Mouse (Mus musculus) heart, embryonic 10.5 days (tissue): Measurements from ENCODE around the gene Nemp1. TPM values are rescaled to one million over a fixed set of nuclear protein-coding genes. Genes with fewer than 3 reads are reported as not detected.
A peak's percentile ranks its signal among the peaks of the same experiment; 100 is the strongest.

Experiments
- DNase-seq: peaks from one replicate; pipeline ENCODE4 v3.0.0-alpha.2; 2017; ENCODE audit warnings: low spot score
- H3K27ac ChIP-seq: fragments of 300-500 bp; sonication (generic); 2 replicates; pipeline ENCODE4 v1.5.1; 2016; ENCODE audit warnings: mild to moderate bottlenecking
- H3K27me3 ChIP-seq: fragments of 300-500 bp; sonication (generic); 2 replicates; pipeline ENCODE4 v1.6.1; 2016; ENCODE audit warnings: mild to moderate bottlenecking; ENCODE audit not compliant: poor library complexity, insufficient read depth, severe bottlenecking
- H3K36me3 ChIP-seq: fragments of 300-500 bp; sonication (generic); 2 replicates; pipeline ENCODE4 v1.6.1; 2016; ENCODE audit warnings: mild to moderate bottlenecking, moderate library complexity
- H3K4me1 ChIP-seq: fragments of 300-500 bp; sonication (generic); 2 replicates; pipeline ENCODE4 v1.6.1; 2016; ENCODE audit warnings: mild to moderate bottlenecking
- H3K4me3 ChIP-seq: fragments of 300-500 bp; sonication (generic); 2 replicates; pipeline ENCODE4 v1.5.1; 2016; ENCODE audit warnings: mild to moderate bottlenecking, moderate library complexity
- H3K9me3 ChIP-seq: fragments of 300-500 bp; sonication (generic); 2 replicates; pipeline ENCODE4 v1.6.1; 2016; ENCODE audit warnings: mild to moderate bottlenecking, moderate library complexity
- WGBS: fragments of 180-500 bp; shearing (Covaris S2); methylation state at CpG from one replicate; pipeline ENCODE4 v1.1.7; 2016; 5-methylcytosine and 5-hydroxymethylcytosine counted together
- polyA plus RNA-seq: library from polyadenylated mRNA; unstranded; fragments of >200 nt; fragmentation: Nextera tagmentation; extraction: Ambion mirVana; gene quantifications from 2 replicates; pipeline ENCODE4 v1.2.1, GENCODE M21; 2016

The Nemp1 gene
- polyA plus RNA-seq, 1 experiment from 2014 or later, result 7.7 TPM

DNA sequence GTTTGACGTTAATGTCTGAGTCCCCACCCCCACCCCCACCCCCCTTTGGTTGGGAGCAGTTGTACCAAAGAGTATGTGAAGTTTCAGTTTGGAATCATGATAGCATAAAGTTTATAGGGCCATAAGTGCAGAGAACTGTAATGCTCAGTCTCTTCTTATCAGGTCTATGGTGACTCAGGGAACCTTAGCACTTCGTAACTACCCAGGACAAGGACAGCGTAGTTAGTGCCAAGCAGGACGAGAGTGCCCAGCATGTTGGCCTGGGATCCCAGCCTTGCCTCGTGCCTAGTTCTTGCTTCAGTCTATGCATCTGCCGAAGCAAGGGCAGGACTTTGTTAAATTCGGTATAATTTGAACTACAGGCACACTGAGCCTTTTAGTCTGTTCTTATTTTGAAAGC is 29.1 kb downstream of the Nemp1 start:
- no peak for DNase-seq
- Histone ChIP-seq H3K36me3 (peaks cover 47% of the 10 kb centered on the region), H3K4me3 (no peak overlapping the region), H3K27ac (no peak overlapping the region), H3K4me1 (no peaks in the 10 kb centered on the region), H3K27me3 (no peaks in the 10 kb centered on the region), H3K9me3 (no peaks in the 10 kb centered on the region)
- WGBS, result 90% methylated on average over 7 of the region's 7 CpGs

DNA sequence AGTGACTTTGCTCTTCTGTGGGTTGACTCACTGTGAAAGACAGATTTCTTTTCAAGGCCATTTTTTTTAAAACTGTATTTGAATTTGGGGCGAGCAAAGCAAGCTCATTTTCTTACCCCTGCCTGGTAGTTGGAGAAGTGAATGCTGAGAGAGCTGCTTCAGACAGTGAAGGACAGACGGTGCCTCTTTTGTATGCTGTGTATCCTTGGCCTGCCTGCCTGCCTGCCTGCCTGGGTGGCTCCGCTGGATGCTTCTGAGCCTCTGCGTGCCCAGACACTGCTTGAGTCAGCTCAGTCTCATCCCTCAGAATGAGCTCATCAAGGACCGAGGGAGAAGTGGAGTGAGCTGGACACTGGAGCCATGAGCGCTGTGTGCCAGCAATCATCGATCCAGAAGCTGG is 32.3 kb downstream of the Nemp1 start:
- H3K27ac ChIP-seq, result no peak overlapping the region
- H3K36me3 ChIP-seq, result peaks cover 31% of the 10 kb centered on the region; the same call in 1 of the 2 replicates
- no peaks in the 10 kb centered on the region for H3K27me3 ChIP-seq
- no peaks in the 10 kb centered on the region for H3K9me3 ChIP-seq
- no peak for DNase-seq
- H3K4me3 ChIP-seq, result no peak overlapping the region
- WGBS, result 89% methylated on average over 7 of the region's 7 CpGs
- no peaks in the 10 kb centered on the region for H3K4me1 ChIP-seq

DNA sequence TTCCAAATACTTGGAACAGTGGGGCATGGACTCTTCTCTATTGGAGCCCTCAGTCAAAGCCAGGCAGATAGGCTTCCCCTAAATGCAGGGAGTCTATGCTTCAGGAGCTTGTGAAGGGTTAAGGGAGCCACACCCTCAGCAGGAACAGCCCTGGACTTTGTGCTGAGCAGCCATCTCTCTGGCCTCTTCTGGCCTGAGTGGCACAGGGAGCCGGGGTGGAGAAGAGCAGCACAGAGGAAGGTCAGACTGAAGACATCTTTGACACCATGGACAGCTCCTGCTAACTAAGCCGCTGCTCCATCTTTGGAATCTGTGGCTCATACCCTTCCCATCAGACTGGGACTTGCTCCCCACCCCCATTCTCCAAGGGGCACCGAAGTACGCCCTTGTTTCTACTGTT is 36.6 kb downstream of the Nemp1 start:
- no peak overlapping the region for H3K27ac ChIP-seq
- no peaks in the 10 kb centered on the region for H3K9me3 ChIP-seq
- H3K36me3 ChIP-seq, result peaks cover 9% of the 10 kb centered on the region; the same call in 1 of the 2 replicates
- H3K4me1 ChIP-seq, result peaks cover 17% of the 10 kb centered on the region; the same call in 1 of the 2 replicates
- H3K27me3 ChIP-seq, result no peaks in the 10 kb centered on the region
- no peak overlapping the region for H3K4me3 ChIP-seq
- WGBS, result 28% methylated on average over 4 of the region's 4 CpGs
- DNase-seq, result no peak

DNA sequence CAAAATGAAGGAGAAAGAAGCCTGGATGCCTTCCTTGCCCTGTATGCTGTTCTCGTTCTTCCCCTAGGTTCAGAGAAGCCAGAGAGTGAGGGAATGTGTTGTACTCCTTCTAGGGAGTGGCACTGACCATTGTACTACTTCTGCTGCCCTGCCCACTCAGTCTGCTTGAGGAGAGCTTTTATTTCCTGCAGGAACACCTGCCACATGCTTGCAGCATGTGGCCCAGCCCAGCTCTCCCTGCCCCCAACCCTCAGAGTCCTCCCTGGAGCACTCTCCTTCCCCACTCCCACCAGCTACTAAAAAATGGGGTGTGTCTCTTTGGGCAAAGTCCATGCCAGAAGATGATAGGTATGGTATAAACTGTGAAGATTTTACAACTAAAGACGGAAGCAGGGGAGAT is 37.6 kb downstream of the Nemp1 start:
- Histone ChIP-seq H3K4me3 (no peak overlapping the region), H3K9me3 (no peaks in the 10 kb centered on the region), H3K27me3 (no peaks in the 10 kb centered on the region), H3K27ac (no peak overlapping the region), H3K36me3 (peaks cover 5% of the 10 kb centered on the region; the same call in 1 of the 2 replicates), H3K4me1 (peaks cover 17% of the 10 kb centered on the region; the same call in 1 of the 2 replicates)
- WGBS, result 56% methylated on average over 2 of the region's 2 CpGs
- no peak for DNase-seq

DNA sequence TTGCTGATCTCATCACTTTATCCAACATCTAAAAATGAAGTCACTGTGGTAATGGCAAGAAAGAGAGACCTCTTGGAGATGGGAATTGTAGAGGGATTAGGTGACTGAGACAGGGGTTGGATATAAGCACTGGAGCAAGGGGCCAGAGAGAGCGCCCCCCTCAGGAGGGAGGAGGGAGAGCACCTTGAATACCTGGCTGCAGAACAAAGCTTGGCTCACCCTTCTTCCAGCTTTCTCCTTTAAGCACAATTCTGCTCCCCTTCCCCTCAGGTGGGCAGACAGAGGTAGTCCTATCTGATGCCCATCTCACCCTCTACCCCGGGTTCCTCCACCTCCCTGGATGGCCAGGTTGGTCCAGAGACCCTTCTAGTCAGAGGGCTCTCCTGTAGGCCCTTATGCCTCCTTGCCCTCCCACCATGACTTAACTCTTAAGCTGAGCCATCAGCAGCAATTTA is 38.1 kb downstream of the Nemp1 start, which contains the start of gene Myo1a:
Gene Myo1a (plus strand): TSS at position 405 of the 455 bp plus-strand sequence.
- no peak for DNase-seq
- Histone ChIP-seq H3K27me3 (no peaks in the 10 kb centered on the region), H3K27ac (no peak within 1 kb of the TSS), H3K4me1 (peaks cover 17% of the 10 kb centered on the region; the same call in 1 of the 2 replicates), H3K4me3 (no peak within 1 kb of the TSS), H3K36me3 (0 out of 2 replicates have a peak, but pooled peaks cover under 1% of the 10 kb centered on the region), H3K9me3 (no peaks in the 10 kb centered on the region)
- 61% methylated on average over 2 of the region's 2 CpGs for WGBS

DNA sequence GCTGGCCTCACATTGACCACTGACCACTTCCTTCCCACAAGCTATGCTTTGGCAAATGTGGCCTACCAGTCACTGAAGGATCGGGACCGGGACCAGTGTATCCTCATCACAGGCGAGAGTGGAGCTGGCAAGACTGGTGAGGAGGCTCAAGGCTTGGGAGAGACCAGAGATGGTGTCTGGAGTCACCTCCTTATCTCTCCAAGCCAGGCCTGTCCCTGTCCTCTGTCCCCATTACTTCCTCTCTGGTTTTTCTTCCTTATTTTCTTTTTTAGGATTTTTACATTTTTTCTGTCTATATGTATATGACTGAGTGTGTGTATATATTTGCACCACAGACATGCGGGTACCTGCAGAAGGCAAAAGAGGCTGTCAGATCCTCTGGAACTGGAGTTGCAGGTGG is 39.1 kb downstream of the Nemp1 start:
- 82% methylated on average over 4 of the region's 4 CpGs for WGBS
- no peak overlapping the region for H3K4me3 ChIP-seq
- no peaks in the 10 kb centered on the region for H3K36me3 ChIP-seq
- DNase-seq, result no peak
- peaks cover 21% of the 10 kb centered on the region; the same call in 1 of the 2 replicates for H3K4me1 ChIP-seq
- no peaks in the 10 kb centered on the region for H3K9me3 ChIP-seq
- H3K27ac ChIP-seq, result no peak overlapping the region
- no peaks in the 10 kb centered on the region for H3K27me3 ChIP-seq

DNA sequence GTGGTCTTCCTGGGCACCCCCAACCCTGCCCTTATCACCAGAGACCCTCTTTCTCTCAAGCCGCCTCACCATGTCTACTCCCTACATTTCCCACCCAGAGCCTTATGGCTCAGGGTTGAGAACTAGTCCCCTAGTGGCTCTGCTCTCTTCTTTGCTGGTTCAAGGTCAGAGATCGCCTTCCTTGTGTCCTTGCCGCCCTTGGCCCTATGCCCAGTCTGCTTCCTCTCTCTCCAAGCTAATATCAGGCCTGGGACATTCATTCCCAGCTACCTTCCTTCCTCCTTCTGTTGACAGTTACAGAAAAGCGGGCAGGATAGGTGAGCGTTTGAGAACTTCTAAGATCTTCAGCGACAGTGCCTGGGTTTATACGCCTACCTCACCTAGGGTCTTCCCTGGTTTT is 41.0 kb downstream of the Nemp1 start:
- Histone ChIP-seq H3K27me3 (no peaks in the 10 kb centered on the region), H3K36me3 (no peaks in the 10 kb centered on the region), H3K4me3 (no peak overlapping the region), H3K9me3 (no peaks in the 10 kb centered on the region), H3K27ac (no peak overlapping the region), H3K4me1 (peaks cover 24% of the 10 kb centered on the region; the same call in 1 of the 2 replicates)
- no peak for DNase-seq
- WGBS, result 61% methylated on average over 7 of the region's 7 CpGs

DNA sequence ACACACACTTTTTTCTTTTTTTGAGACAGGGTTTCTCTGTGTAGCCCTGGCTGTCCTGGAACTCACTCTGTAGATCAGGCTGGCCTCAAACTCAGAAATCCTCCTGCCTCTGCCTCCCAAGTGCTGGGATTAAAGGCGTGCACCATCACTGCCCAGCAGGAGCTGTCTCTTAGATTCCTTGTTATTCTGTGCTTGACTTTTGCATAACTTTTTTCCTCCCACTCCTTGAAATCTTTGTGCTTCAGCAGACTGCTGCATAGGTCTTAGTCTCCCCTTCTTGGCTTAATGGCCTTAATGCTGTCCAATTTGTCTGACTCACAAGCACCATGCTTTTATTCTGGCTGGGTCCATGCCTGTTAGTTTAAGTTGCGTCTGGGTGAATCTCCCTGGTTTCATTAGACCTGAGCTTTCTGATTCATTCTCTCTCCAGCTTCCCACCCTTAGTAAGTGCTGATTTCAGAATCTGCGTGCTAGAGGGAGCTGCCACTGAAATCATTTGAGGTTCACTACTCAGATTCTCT is 42.2 kb downstream of the Nemp1 start:
- H3K4me1 ChIP-seq, result peaks cover 27% of the 10 kb centered on the region; the same call in 1 of the 2 replicates
- H3K9me3 ChIP-seq, result no peaks in the 10 kb centered on the region
- no peak for DNase-seq
- 74% methylated on average over 3 of the region's 3 CpGs for WGBS
- no peaks in the 10 kb centered on the region for H3K27me3 ChIP-seq
- no peaks in the 10 kb centered on the region for H3K36me3 ChIP-seq
- H3K27ac ChIP-seq, result no peak overlapping the region
- no peak overlapping the region for H3K4me3 ChIP-seq

DNA sequence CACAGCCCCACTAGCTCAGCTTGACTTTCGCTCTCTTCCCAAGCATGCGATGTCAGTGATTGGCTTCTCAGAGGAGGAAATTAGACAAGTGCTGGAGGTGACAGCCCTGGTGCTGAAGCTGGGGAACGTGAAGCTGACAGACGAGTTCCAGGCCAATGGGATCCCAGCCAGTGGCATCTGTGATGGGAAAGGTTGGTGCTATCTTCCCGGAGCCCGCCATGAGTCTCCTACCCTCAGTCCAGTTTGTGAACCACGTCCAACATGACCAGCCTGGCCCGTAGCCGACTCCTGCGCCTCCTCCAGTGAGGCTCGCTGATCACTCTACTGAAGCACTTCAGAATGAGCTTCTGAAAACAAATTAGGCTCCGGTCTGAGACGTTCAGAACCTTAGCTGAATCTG is 43.6 kb downstream of the Nemp1 start:
- H3K4me3 ChIP-seq, result no peak overlapping the region
- peaks cover 10% of the 10 kb centered on the region; the same call in 1 of the 2 replicates for H3K27me3 ChIP-seq
- no peak for DNase-seq
- 65% methylated on average over 13 of the region's 13 CpGs for WGBS
- H3K4me1 ChIP-seq, result peaks cover 27% of the 10 kb centered on the region; the same call in 1 of the 2 replicates
- H3K27ac ChIP-seq, result no peak overlapping the region
- no peaks in the 10 kb centered on the region for H3K36me3 ChIP-seq
- H3K9me3 ChIP-seq, result no peaks in the 10 kb centered on the region

DNA sequence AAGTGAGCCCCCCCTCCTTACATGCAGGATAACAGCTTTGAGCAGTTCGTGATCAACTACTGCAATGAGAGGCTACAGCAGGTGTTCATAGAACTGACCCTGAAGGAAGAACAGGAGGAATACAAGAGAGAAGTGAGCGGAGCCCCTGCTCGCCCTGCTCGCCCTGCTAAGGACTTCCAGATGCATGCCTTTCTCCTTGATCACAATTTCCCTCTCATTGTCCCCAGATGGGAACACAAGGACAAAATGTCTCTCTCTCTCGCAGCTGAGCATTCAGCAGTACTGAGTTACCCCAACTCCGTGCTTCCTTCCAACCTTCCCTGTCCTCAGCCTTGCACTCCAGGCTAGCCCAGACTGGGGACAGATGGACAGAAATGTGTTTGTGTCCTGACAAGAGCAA is 46.0 kb downstream of the Nemp1 start:
- 54% methylated on average over 6 of the region's 6 CpGs for WGBS
- Histone ChIP-seq H3K4me1 (peaks cover 20% of the 10 kb centered on the region), H3K36me3 (no peaks in the 10 kb centered on the region), H3K27ac (no peak overlapping the region), H3K27me3 (peaks cover 18% of the 10 kb centered on the region), H3K9me3 (no peaks in the 10 kb centered on the region), H3K4me3 (no peak overlapping the region)
- no peak for DNase-seq

DNA sequence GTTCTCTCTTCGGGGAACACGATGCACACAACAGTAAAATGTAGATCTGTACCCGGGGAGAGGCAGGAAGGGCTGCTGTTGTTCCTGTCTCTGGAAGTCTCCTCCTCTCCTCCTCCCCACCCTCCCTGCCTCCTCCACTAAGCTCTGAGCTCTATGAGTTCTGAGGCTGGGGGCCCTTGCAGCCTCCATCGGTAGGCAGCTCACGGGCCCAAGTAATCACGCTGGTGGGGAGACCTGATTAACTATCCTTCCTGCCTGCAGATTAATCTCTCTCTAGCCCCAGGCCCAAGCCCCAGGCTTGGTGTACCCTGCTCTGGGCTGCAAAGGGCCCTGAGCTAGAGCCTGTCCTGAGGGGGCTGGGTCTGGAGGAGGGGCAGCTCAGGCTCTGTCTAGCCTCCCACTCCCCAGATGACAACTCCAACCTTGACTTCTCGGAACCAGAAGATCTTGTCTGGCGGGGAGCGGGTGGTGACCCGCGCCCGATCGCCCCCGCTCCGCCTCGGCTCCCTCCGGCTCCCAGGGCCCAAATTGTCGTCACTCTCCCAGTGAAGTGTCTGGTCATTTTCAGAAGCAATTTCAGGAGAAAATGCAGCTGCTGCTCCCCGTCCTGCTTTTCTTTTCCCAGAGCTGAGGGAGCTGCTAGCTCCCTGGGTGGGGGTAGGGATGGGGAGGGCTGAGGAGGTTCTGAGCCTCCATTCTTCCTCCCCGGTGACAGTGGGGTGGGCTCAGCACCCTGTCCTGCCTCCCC is 55.1 kb downstream of the Nemp1 start:
- H3K9me3 ChIP-seq, result no peaks in the 10 kb centered on the region
- peaks cover 59% of the 10 kb centered on the region for H3K4me1 ChIP-seq
- no peaks in the 10 kb centered on the region for H3K36me3 ChIP-seq
- DNase-seq, result no peak
- peak overlapping the region; percentile 41 for H3K4me3 ChIP-seq
- peak overlapping the region; percentile 52 for H3K27ac ChIP-seq
- H3K27me3 ChIP-seq, result peaks cover 69% of the 10 kb centered on the region
- WGBS, result 12% methylated on average over 20 of the region's 20 CpGs

DNA sequence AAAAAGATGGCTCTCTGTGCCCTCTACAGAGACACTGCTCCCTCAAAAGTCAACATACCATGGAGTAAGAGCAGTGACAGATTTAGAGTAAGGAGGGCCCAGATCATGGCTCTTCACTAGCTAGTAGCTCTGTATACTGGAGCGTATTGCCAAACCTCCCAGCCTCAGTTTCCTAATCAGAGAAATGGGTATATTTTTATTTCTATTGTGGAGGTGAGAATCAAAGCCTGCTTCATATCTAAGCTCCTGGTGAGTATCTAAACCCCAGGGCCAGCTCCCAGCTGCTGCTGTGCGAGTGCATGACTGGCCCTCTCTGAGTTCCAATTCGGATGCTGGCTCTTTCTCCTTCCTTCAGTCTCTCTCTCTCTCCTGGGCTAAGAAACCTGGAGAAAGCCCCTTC is 57.5 kb downstream of the Nemp1 start, which contains the start of gene Tac2:
Gene Tac2 (plus strand): TSS at position 301 of the 400 bp plus-strand sequence.
- H3K27me3 ChIP-seq, result peaks cover 74% of the 10 kb centered on the region

DNA sequence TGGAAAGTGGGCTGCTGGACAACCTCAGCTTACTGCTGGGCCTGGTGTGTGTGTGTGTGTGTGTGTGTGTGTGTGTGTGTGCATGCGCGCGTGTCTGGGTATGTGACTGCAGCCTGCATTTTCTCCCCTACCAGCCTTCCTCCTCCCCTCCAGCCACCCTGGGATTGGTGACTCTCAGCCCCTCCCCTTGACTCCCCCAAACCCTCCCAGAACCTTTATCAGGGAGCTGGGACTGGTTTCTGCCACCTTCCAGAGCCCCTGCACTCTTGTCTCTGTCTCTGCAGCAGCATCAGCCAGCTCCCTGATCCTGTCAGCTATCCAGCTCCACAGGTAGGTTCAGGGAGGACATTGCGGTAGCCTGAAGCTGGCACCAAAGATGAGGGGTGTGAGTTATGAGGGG is 58.4 kb downstream of the Nemp1 start:
- peaks cover 64% of the 10 kb centered on the region for H3K27me3 ChIP-seq
- H3K27ac ChIP-seq, result no peak overlapping the region
- whole genome bisulfite sequencing, result 57% methylated on average over 4 of the region's 4 CpGs
- no peaks in the 10 kb centered on the region for H3K36me3 ChIP-seq
- no peak for DNase-seq
- H3K4me3 ChIP-seq, result no peak overlapping the region
- no peaks in the 10 kb centered on the region for H3K9me3 ChIP-seq
- H3K4me1 ChIP-seq, result peaks cover 41% of the 10 kb centered on the region

More for the DNA sequence above, 57.5 kb downstream of the Nemp1 start, which contains the start of gene Tac2:
- Histone ChIP-seq H3K9me3 (no peaks in the 10 kb centered on the region), H3K36me3 (no peaks in the 10 kb centered on the region), H3K27ac (no peak within 1 kb of the TSS), H3K4me3 (no peak within 1 kb of the TSS), H3K4me1 (peaks cover 47% of the 10 kb centered on the region)
- no peak for DNase-seq
- WGBS, result 72% methylated on average over 3 of the region's 3 CpGs
